Mouse (Mus musculus) CH12.LX (cell line): Measurements from ENCODE around the gene E130309D02Rik. TPM values are rescaled to one million over a fixed set of nuclear protein-coding genes. Genes with fewer than 3 reads are reported as not detected.
A peak's percentile ranks its signal among the peaks of the same experiment; 100 is the strongest.

Source experiments
- DNase-seq: peaks from one replicate; pipeline ENCODE4 v3.0.0-alpha.2; 2013; ENCODE audit errors: extremely low read depth
- H3K27ac ChIP-seq: 2 replicates; pipeline ENCODE4 v1.5.1; 2012; ENCODE audit warnings: low read depth, mild to moderate bottlenecking, control low read depth, moderate library complexity; ENCODE audit not compliant: insufficient read depth
- H3K27me3 ChIP-seq: replicated peaks from 2 replicates; pipeline ENCODE3; 2012; ENCODE audit warnings: inconsistent platforms
- H3K36me3 ChIP-seq, 2 experiments: replicated peaks in 1 of 2; 2 replicates each; pipeline versions ENCODE3 to v1.6.1; 2012; ENCODE audit warnings: inconsistent platforms in 1 of 2, low read length in 1 of 2, mild to moderate bottlenecking in 1 of 2, mixed read lengths in 1 of 2, moderate library complexity in 1 of 2; ENCODE audit not compliant: control insufficient read depth in 1 of 2, insufficient read depth in 1 of 2
- H3K4me1 ChIP-seq, 2 experiments: 2 replicates each; pipeline ENCODE4 v1.6.1; 2012; ENCODE audit warnings: inconsistent platforms in 1 of 2, moderate library complexity in 1 of 2; ENCODE audit not compliant: insufficient read depth in 2 of 2, control insufficient read depth in 1 of 2
- H3K4me2 ChIP-seq: 2 replicates; pipeline ENCODE4 v1.6.1; 2012; ENCODE audit warnings: low read depth, mild to moderate bottlenecking, control low read depth; ENCODE audit not compliant: poor library complexity, insufficient read depth, severe bottlenecking
- H3K4me3 ChIP-seq, 3 experiments: fragments of 150-350 bp in 1 of 3; sonication (generic) in 1 of 3; replicated peaks in 1 of 3; 2 replicates each; pipeline versions ENCODE3 to v1.5.1; 2011 to 2012; ENCODE audit warnings: low read depth in 2 of 3, low read length in 2 of 3, mild to moderate bottlenecking in 2 of 3, moderate library complexity in 2 of 3, control low read depth in 1 of 3, improper control_type of control experiment in 1 of 3, inconsistent platforms in 1 of 3, mixed read lengths in 1 of 3; ENCODE audit not compliant: poor library complexity in 1 of 3
- H3K79me2 ChIP-seq: replicated peaks from 2 replicates; pipeline ENCODE4 v1.6.1; 2012; ENCODE audit warnings: mild to moderate bottlenecking, moderate library complexity; ENCODE audit not compliant: control insufficient read depth, poor library complexity, insufficient read depth, severe bottlenecking; ENCODE audit errors: extremely low read depth
- H3K9ac ChIP-seq: 2 replicates; pipeline ENCODE4 v1.6.1; 2012; ENCODE audit warnings: low read depth, mild to moderate bottlenecking, control low read depth, moderate library complexity; ENCODE audit not compliant: insufficient read depth
- H3K9me3 ChIP-seq: replicated peaks from 2 replicates; pipeline ENCODE3; 2012; ENCODE audit warnings: low read length, inconsistent platforms, mixed read lengths
- CHD1 ChIP-seq: IDR thresholded peaks from 2 replicates; pipeline ENCODE4 v1.6.1; 2012; ENCODE audit warnings: low read depth, low read length, improper control_type of control experiment, inconsistent platforms
- CTCF ChIP-seq, 2 experiments: IDR thresholded peaks in 1 of 2; conservative IDR thresholded peaks in 1 of 2; 2 replicates each; pipeline ENCODE4 v1.5.1; 2011 to 2012; ENCODE audit warnings: low read depth in 2 of 2, low read length in 2 of 2, improper control_type of control experiment in 1 of 2, inconsistent platforms in 1 of 2, mild to moderate bottlenecking in 1 of 2, moderate library complexity in 1 of 2
- E2F4 ChIP-seq: IDR thresholded peaks from 2 replicates; pipeline ENCODE4 v1.6.1; 2011; ENCODE audit warnings: low read depth, low read length, improper control_type of control experiment; ENCODE audit not compliant: insufficient replicate concordance
- ELF1 ChIP-seq: IDR thresholded peaks from 2 replicates; pipeline ENCODE4 v1.6.1; 2014; ENCODE audit warnings: low read depth, mild to moderate bottlenecking, inconsistent platforms, low read length, improper control_type of control experiment
- GABPA ChIP-seq: IDR thresholded peaks from 2 replicates; pipeline ENCODE4 v1.6.1; 2012; ENCODE audit warnings: low read depth, low read length, improper control_type of control experiment, inconsistent platforms; ENCODE audit not compliant: insufficient replicate concordance
- JUN ChIP-seq: IDR thresholded peaks from 2 replicates; pipeline ENCODE4 v1.6.1; 2011; ENCODE audit warnings: low read depth, mild to moderate bottlenecking, low read length, improper control_type of control experiment, moderate library complexity; ENCODE audit not compliant: insufficient read depth
- MAX ChIP-seq: IDR thresholded peaks from 2 replicates; pipeline ENCODE4 v1.6.1; 2011; ENCODE audit warnings: low read length, improper control_type of control experiment
- MYC ChIP-seq: IDR thresholded peaks from 2 replicates; pipeline ENCODE4 v1.6.1; 2011; ENCODE audit warnings: low read depth, mild to moderate bottlenecking, improper control_type of control experiment, low read length
- NELFE ChIP-seq: IDR thresholded peaks from 2 replicates; pipeline ENCODE4 v1.6.1; 2011; ENCODE audit warnings: low read depth, low read length, improper control_type of control experiment
- NRF1 ChIP-seq: IDR thresholded peaks from 2 replicates; pipeline ENCODE4 v1.6.1; 2014; ENCODE audit warnings: low read depth, mild to moderate bottlenecking, inconsistent platforms, low read length, improper control_type of control experiment, moderate library complexity
- PAX5 ChIP-seq: IDR thresholded peaks from 2 replicates; pipeline ENCODE4 v1.6.1; 2012; ENCODE audit warnings: low read length, inconsistent platforms, mixed read lengths
- POLR2A ChIP-seq: IDR thresholded peaks from 2 replicates; pipeline ENCODE4 v1.6.1; 2011; ENCODE audit warnings: low read depth, mild to moderate bottlenecking, improper control_type of control experiment, low read length
- UBTF ChIP-seq: IDR thresholded peaks from 2 replicates; pipeline ENCODE4 v1.6.1; 2012; ENCODE audit warnings: low read depth, mild to moderate bottlenecking, inconsistent platforms, low read length, improper control_type of control experiment, moderate library complexity
- USF1 ChIP-seq: IDR thresholded peaks from 2 replicates; pipeline ENCODE4 v1.6.1; 2014; ENCODE audit warnings: low read depth, mild to moderate bottlenecking, inconsistent platforms, low read length, improper control_type of control experiment
- USF2 ChIP-seq: conservative IDR thresholded peaks from 2 replicates; pipeline ENCODE4 v1.6.1; 2011; ENCODE audit warnings: low read depth, low read length, improper control_type of control experiment
- ZKSCAN1 ChIP-seq: IDR thresholded peaks from 2 replicates; pipeline ENCODE4 v1.6.1; 2012; ENCODE audit warnings: low read depth, inconsistent platforms, low read length, improper control_type of control experiment, borderline replicate concordance
- ZNF384 ChIP-seq: IDR thresholded peaks from 2 replicates; pipeline ENCODE4 v1.6.1; 2012; ENCODE audit warnings: low read depth, low read length, improper control_type of control experiment, inconsistent platforms
- dilution Hi-C: fragments of 300-500 bp; cut with MboI; formaldehyde crosslinking; loops from 2 replicates; pipeline ENCODE4 v1.14.3; 2020; ENCODE audit warnings: low sequenced_read_pairs; ENCODE audit not compliant: extremely low pct_unique_long_range_greater_than_20kb, extremely low pct_ligation_motif_present
- in situ Hi-C: fragments of 300-500 bp; cut with MboI; formaldehyde crosslinking; loops from 3 replicates; pipeline ENCODE4 v1.14.3; 2019; ENCODE audit warnings: low sequenced_read_pairs, low pct_ligation_motif_present, low pct_unique_long_range_greater_than_20kb, mixed read lengths
- polyA plus RNA-seq: library from polyadenylated mRNA; unstranded; fragments of >175 nt; gene quantifications from 2 replicates; pipeline ENCODE4 v1.2.1, GENCODE M21; 2012; ENCODE audit warnings: low read depth; ENCODE audit not compliant: insufficient read length
- total RNA-seq, 2 experiments: library from RNA; depleted of rRNA; stranded (reverse); fragments of 300-350 nt in 1 of 2; fragments of >200 nt in 1 of 2; gene quantifications; 2 replicates each; pipeline ENCODE4 v1.2.3; 2012 to 2014

The E130309D02Rik gene
- total and polyA plus RNA-seq, 3 experiments, result 23.7 to 63.7 (median 32.7) TPM

DNA sequence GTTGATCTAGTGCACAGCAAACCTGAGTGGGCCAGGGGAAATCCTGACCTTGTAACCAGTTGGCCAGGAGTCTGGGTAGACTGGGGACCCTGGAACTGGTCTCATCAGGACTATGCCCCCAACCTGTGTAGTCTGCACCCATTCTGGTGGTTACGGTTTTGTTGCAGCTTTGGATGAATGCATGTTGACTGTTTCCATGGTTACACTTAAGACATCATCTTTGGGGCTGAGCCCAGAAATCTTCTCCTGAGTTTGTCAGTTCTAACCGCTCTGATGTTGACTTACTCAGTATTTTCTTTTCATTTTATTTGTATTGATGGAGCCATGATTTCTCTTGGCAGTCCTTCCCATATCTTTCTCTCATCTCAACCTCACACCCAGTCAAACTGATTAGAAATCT lies 19.8 kb downstream of the E130309D02Rik start:
- TF ChIP-seq MAX (no peak), USF1 (no peak), POLR2A (no peak), ZKSCAN1 (no peak), UBTF (no peak), NRF1 (no peak), ELF1 (no peak), ZNF384 (no peak), MYC (no peak)
- no peak overlapping the region for H3K4me2 ChIP-seq
- peaks cover 8 to 61% of the 10 kb centered on the region in 2 experiments for H3K36me3 ChIP-seq
- no peak for DNase-seq
- H3K79me2 ChIP-seq, result no peaks in the 10 kb centered on the region
- H3K4me1 ChIP-seq, result no peaks in the 10 kb centered on the region; a peak in 1 of 4 replicates
- no peak overlapping the region for H3K27ac ChIP-seq
- dilution Hi-C loops (no loop called here), in situ Hi-C loops (loop anchor here (25.0 kb wide), 1 partner anchor 358 kb away; no protein-coding TSS in a partner anchor)
- no peaks in the 10 kb centered on the region for H3K27me3 ChIP-seq
- peaks cover 10% of the 10 kb centered on the region for H3K9me3 ChIP-seq
- H3K9ac ChIP-seq, result no peak overlapping the region
- no peak overlapping the region for H3K4me3 ChIP-seq

DNA sequence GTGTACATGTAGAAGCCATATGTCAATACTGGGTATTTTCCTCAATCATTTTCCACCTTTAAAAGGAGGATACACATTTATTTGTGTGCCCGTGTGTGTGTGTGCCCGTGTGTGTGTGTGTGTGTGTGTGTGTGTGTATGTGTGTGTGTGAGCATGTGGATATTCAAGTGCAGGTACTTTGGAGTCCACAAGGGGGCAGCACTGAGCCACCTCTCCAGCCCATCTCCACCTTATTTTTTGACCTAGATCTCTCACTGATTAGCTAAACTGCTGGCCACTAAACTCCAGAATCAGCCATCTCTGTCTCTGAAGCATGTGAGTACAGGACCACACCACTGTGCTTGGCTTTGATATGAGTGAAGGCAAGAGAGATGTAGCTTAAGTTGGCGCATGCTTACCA lies 20.3 kb downstream of the E130309D02Rik start:
- peaks cover 4 to 56% of the 10 kb centered on the region in 2 experiments for H3K36me3 ChIP-seq
- dilution Hi-C loops, result no loop called here

DNA sequence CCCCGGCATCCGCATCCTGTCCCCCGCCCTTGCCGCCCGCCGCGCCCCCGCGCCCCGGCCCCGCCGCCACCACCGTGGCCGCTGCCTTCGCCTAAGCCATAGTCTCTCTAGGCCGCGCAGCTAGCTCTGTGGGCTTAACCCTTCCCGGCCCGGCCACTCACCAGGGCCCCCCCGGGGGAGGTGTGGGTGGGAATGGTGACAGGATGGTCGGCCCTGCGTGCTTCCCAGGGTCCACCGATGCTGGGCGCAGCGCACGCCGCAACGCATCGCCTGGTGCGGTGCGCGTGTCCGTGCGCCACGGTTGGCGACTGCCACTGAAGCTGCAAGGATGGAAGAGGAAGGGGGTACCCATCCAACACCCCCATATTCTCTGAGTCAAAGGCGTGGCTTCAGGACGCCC lies 21.8 kb downstream of the E130309D02Rik start, which contains the start of gene Zfp853:
TSS of gene Zfp853 (minus strand) at position 220 of the 400 bp plus-strand sequence.
- Histone ChIP-seq H3K79me2 (no peaks in the 10 kb centered on the region), H3K9ac (no peak within 1 kb of the TSS), H3K4me3 (no peak within 1 kb of the TSS)

More for the DNA sequence above, 20.3 kb downstream of the E130309D02Rik start:
- no peak for DNase-seq
- no peak overlapping the region for H3K27ac ChIP-seq
- no peaks in the 10 kb centered on the region for H3K27me3 ChIP-seq
- no peaks in the 10 kb centered on the region; a peak in 1 of 4 replicates for H3K4me1 ChIP-seq
- H3K9ac ChIP-seq, result no peak overlapping the region
- H3K4me3 ChIP-seq, result no peak overlapping the region
- in situ Hi-C loops, result loop anchor here (25.0 kb wide), 1 partner anchor 358 kb away; no protein-coding TSS in a partner anchor
- TF ChIP-seq JUN (no peak), UBTF (no peak), CHD1 (no peak), NRF1 (no peak), CTCF (conservative IDR thresholded peaks at IDR 0.05 in 1 of 2, IDR thresholded peaks at IDR 0.05 in 1 of 2; ENCODE audit: low read depth in 2 of 2, low read length in 2 of 2) (peak in 1 of 2 experiments; percentile 36; a peak in 2 of 4 replicates)
- H3K79me2 ChIP-seq, result no peaks in the 10 kb centered on the region
- peaks cover 7% of the 10 kb centered on the region for H3K9me3 ChIP-seq
- H3K4me2 ChIP-seq, result no peak overlapping the region

More for the DNA sequence above, 21.8 kb downstream of the E130309D02Rik start, which contains the start of gene Zfp853:
- Histone ChIP-seq H3K36me3 (peaks cover 0 to 54% of the 10 kb centered on the region in 2 experiments), H3K27ac (no peak within 1 kb of the TSS), H3K27me3 (no peaks in the 10 kb centered on the region), H3K4me2 (no peak within 1 kb of the TSS), H3K4me1 (no peaks in the 10 kb centered on the region; a peak in 1 of 4 replicates), H3K9me3 (peaks cover 7% of the 10 kb centered on the region)
- TF ChIP-seq USF2 (no peak), JUN (no peak), ZNF384 (no peak), NELFE (no peak), E2F4 (no peak), PAX5 (no peak), CHD1 (no peak), CTCF (conservative IDR thresholded peaks at IDR 0.05 in 1 of 2, IDR thresholded peaks at IDR 0.05 in 1 of 2; ENCODE audit: low read depth in 2 of 2, low read length in 2 of 2) (no peak), GABPA (no peak), NRF1 (no peak)
- dilution Hi-C loops, result no loop called here
- in situ Hi-C loops, result loop anchor here (25.0 kb wide), 1 partner anchor 356 kb away; no protein-coding TSS in a partner anchor
- DNase-seq, result no peak
